Mouse (Mus musculus) embryo, embryonic 9.5 days (tissue): Measurements from ENCODE around the gene Babam1.

Source experiments
- DNase-seq: peaks from one replicate; pipeline ENCODE4 v3.0.0-alpha.2; 2017; ENCODE audit errors: extremely low spot score

Gene Babam1

GRCm38 (mm10) chr8:71396639-71397305, at the start of gene Babam1:
Gene Babam1 (plus strand): TSS chr8:71396861.
- peak; percentile 91 for DNase-seq

GRCm38 (mm10) chr8:71351117-71351516, 45.5 kb upstream of the Babam1 start:
- DNase-seq = no peak

GRCm38 (mm10) chr8:71351520-71351919, 45.1 kb upstream of the Babam1 start:
- DNase-seq = no peak

- no peak for DNase-seq
These were observed 38.6 kb upstream of the Babam1 start for GRCm38 (mm10) chr8:71358026-71358425.

GRCm38 (mm10) chr8:71366771-71367528, 29.7 kb upstream of the Babam1 start, which contains the start of gene Use1:
Gene Use1 (plus strand): TSS chr8:71366848.
- peak; percentile 92 for DNase-seq

- no peak for DNase-seq
These were observed 29.0 kb upstream of the Babam1 start for GRCm38 (mm10) chr8:71367529-71368176.

- no peak for DNase-seq
These were observed 28.3 kb upstream of the Babam1 start for GRCm38 (mm10) chr8:71368366-71368765.

GRCm38 (mm10) chr8:71369040-71369718, 27.5 kb upstream of the Babam1 start:
- no peak for DNase-seq

GRCm38 (mm10) chr8:71370711-71371235, 25.9 kb upstream of the Babam1 start:
- no peak for DNase-seq

GRCm38 (mm10) chr8:71371236-71371848, 25.3 kb upstream of the Babam1 start, which contains the start of gene Ocel1:
Gene Ocel1 (plus strand): TSS chr8:71371298.
- peak; percentile 95 for DNase-seq

- DNase-seq = no peak
These were observed 24.2 kb upstream of the Babam1 start for GRCm38 (mm10) chr8:71372427-71372826.

GRCm38 (mm10) chr8:71373000-71373399, 23.7 kb upstream of the Babam1 start:
- DNase-seq = no peak

GRCm38 (mm10) chr8:71374616-71375206, 21.9 kb upstream of the Babam1 start:
- DNase-seq = no peak

- DNase-seq = peak; percentile 76
These were observed 20.9 kb upstream of the Babam1 start for GRCm38 (mm10) chr8:71375581-71376422.

GRCm38 (mm10) chr8:71376423-71377030, 20.1 kb upstream of the Babam1 start:
- DNase-seq = no peak

GRCm38 (mm10) chr8:71379008-71379407, 17.7 kb upstream of the Babam1 start:
- DNase-seq = no peak

- DNase-seq = peak; percentile 28
These were observed 17.1 kb upstream of the Babam1 start for GRCm38 (mm10) chr8:71379512-71380075.

- DNase-seq = peak; percentile 49
These were observed 16.2 kb upstream of the Babam1 start for GRCm38 (mm10) chr8:71380178-71381171.
